Mouse (Mus musculus): Measurements from ENCODE around the gene Ogfod1. TPM values are rescaled to one million over a fixed set of nuclear protein-coding genes. Genes with fewer than 3 reads are reported as not detected.
"Not testable (repeated sequence)": the region's sequence is repeated elsewhere in the genome, so short reads cannot be mapped to it uniquely, and the experiment has no call there.

Gene Ogfod1
- polyA plus RNA-seq, 1 experiment from 2014 or later = 14.6 TPM

DNA sequence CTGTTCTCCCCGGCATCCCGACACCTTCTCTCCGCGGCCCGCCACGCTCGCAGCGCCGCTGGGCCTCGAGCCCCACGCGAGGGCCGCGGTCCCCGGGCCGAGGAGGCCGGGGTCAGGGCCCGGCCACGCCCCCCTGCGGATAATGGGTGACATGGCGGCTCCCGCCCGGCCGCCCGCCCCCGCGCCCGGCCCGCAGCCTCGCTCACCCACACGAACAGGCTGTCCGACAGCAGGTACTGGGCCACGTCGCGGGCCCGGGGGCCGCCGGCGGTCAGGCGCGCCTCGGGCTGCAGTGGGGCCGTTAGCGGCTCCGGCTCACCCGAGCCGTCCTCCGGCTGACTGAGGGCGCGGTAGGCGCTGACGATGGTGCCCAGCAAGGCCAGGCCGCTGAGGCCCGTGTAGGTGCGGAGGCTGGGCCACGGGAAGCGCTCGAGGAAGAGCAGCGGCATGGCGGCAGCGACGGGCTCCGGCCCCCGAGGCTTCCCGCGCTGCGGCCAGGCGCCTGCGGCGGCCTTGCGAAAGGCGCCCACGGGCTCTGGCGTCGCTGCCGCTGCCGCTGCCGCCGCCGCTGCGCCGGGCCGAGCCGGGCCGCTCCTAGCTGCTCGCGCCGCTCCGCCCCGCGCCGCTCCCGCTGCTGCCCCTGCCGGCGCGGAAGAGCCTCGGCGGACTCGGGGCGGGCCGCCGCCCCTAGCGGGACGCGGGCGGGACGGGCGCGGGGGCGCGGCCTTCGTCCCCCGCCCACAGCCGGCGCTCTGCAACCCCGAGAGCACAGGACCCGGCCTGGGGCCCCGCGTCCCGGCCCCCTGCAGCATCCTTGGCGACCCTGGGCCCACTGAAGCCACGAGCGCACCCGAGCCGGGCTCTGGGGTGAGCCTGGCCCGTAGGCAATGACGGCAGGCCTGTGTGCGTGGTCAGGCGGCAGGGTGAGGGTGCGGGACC lies 24.7 kb upstream of the Ogfod1 start, which contains the start of gene Amfr:
Amfr (minus strand) TSS at position 830 of the 939 bp plus-strand sequence.
- H3K9ac ChIP-seq (ENCODE audit: low read length) = peak within 1 kb of the TSS; percentile 94
- peak; percentile 80 for DNase-seq (ENCODE audit: low spot score)
- H3K27me3 ChIP-seq (ENCODE audit: control insufficient read depth, insufficient read depth, low read length) = no peaks in the 10 kb centered on the region
- H3K4me1 ChIP-seq (ENCODE audit: control insufficient read depth, insufficient read depth, low read length) = peaks cover 6% of the 10 kb centered on the region; the same call in 1 of the 2 replicates
- ATAC-seq (ENCODE audit: insufficient number of reproducible peaks, low FRiP score, low TSS enrichment, low read depth) = peak; percentile 85
- peak within 1 kb of the TSS; percentile 89 for H3K4me2 ChIP-seq (ENCODE audit: low read depth, severe bottlenecking)
- H3K27ac ChIP-seq (replicated peaks; ENCODE audit: low read depth, low read length) = peak within 1 kb of the TSS; percentile 87
- H3K4me3 ChIP-seq (ENCODE audit: low read depth, low read length) = peak within 1 kb of the TSS; percentile 89
- WGBS = under 1% methylated on average over 68 of the region's 130 CpGs
- H3K36me3 ChIP-seq (ENCODE audit: control insufficient read depth, insufficient read depth, low read length) = no peaks in the 10 kb centered on the region
- no peaks in the 10 kb centered on the region for H3K9me3 ChIP-seq (ENCODE audit: control insufficient read depth, low read length)

- H3K9me3 ChIP-seq (ENCODE audit: control insufficient read depth, low read length) = no peaks in the 10 kb centered on the region
- H3K36me3 ChIP-seq (ENCODE audit: control insufficient read depth, insufficient read depth, low read length) = no peaks in the 10 kb centered on the region
- H3K9ac ChIP-seq (ENCODE audit: low read length) = peak overlapping the region; percentile 94
- no peak for DNase-seq (ENCODE audit: low spot score)
- H3K27ac ChIP-seq (replicated peaks; ENCODE audit: low read depth, low read length) = no peak overlapping the region; the same call in 1 of the 2 replicates
- H3K4me2 ChIP-seq (ENCODE audit: low read depth, severe bottlenecking) = peak overlapping the region; percentile 89
- 40% methylated on average over 7 of the region's 7 CpGs for WGBS
- peaks cover 6% of the 10 kb centered on the region; the same call in 1 of the 2 replicates for H3K4me1 ChIP-seq (ENCODE audit: control insufficient read depth, insufficient read depth, low read length)
- ATAC-seq (ENCODE audit: insufficient number of reproducible peaks, low FRiP score, low TSS enrichment, low read depth) = no peak
- peak overlapping the region; percentile 89 for H3K4me3 ChIP-seq (ENCODE audit: low read depth, low read length)
- H3K27me3 ChIP-seq (ENCODE audit: control insufficient read depth, insufficient read depth, low read length) = no peaks in the 10 kb centered on the region
These were observed 23.9 kb upstream of the Ogfod1 start for GRCm38 (mm10) chr8:94013026-94013612.

DNA sequence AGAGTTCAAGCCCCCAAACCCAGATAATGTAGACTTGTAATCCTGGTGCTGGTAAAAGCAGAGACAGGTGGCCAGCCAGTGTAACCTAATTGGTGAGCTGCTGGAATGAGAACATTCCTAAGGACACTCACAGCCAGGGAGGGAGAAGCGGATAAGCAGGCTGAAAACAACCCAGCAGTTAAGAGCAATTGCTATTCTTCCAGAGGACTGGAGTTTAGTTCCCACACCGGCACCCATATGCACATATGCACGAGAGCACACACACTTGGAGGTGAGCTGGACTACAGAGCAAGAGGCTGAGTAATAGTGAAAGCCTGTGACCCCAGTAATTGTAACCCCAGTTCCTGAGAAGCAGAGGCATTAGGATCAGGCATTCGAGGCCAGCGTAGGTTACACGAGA lies 13.1 kb upstream of the Ogfod1 start:
- Histone ChIP-seq H3K4me2 (ENCODE audit: low read depth, severe bottlenecking) (no peak overlapping the region), H3K4me1 (ENCODE audit: control insufficient read depth, insufficient read depth, low read length) (no peaks in the 10 kb centered on the region), H3K36me3 (ENCODE audit: control insufficient read depth, insufficient read depth, low read length) (peaks cover 27% of the 10 kb centered on the region), H3K9ac (ENCODE audit: low read length) (no peak overlapping the region), H3K27me3 (ENCODE audit: control insufficient read depth, insufficient read depth, low read length) (no peaks in the 10 kb centered on the region), H3K4me3 (ENCODE audit: low read depth, low read length) (no peak overlapping the region), H3K9me3 (ENCODE audit: control insufficient read depth, low read length) (no peaks in the 10 kb centered on the region), H3K27ac (replicated peaks; ENCODE audit: low read depth, low read length) (no peak overlapping the region)
- DNase-seq (ENCODE audit: low spot score) (no peak), ATAC-seq (ENCODE audit: insufficient number of reproducible peaks, low FRiP score, low TSS enrichment, low read depth) (no peak)
- 94% methylated on average over 6 of the region's 6 CpGs for WGBS

DNA sequence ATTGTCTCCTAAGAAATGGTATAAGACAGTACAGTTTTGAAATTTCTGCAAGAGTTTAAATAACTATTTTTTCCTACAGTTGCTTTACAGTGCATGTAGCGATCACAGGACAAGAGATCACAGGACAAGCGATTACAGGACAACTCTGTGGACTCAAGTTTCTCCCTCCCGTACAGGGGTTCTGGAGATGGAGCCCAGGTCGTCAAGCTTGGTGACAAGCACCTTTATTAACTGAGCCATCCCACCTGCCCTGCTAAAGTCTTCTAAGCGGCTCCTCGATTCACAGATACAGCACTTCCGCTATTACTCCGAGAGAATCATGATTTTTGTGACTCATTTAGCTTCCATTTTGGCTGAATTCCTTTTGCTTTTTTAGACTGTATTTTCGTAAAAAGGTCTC lies 7.3 kb upstream of the Ogfod1 start:
- no peak for DNase-seq (ENCODE audit: low spot score)
- no peak for ATAC-seq (ENCODE audit: insufficient number of reproducible peaks, low FRiP score, low TSS enrichment, low read depth)

GRCm38 (mm10) chr8:94033601-94034000 lies 3.4 kb upstream of the Ogfod1 start:
- no peaks in the 10 kb centered on the region for H3K27me3 ChIP-seq (ENCODE audit: control insufficient read depth, insufficient read depth, low read length)
- H3K36me3 ChIP-seq (ENCODE audit: control insufficient read depth, insufficient read depth, low read length) = peaks cover 4% of the 10 kb centered on the region
- peaks cover 6% of the 10 kb centered on the region; the same call in 1 of the 2 replicates for H3K4me1 ChIP-seq (ENCODE audit: control insufficient read depth, insufficient read depth, low read length)
- H3K4me3 ChIP-seq (ENCODE audit: low read depth, low read length) = no peak overlapping the region
- ATAC-seq (ENCODE audit: insufficient number of reproducible peaks, low FRiP score, low TSS enrichment, low read depth) = no peak
- no peak overlapping the region for H3K27ac ChIP-seq (replicated peaks; ENCODE audit: low read depth, low read length)
- WGBS = 76% methylated on average over 3 of the region's 3 CpGs
- no peak overlapping the region for H3K9ac ChIP-seq (ENCODE audit: low read length)
- H3K9me3 ChIP-seq (ENCODE audit: control insufficient read depth, low read length) = no peaks in the 10 kb centered on the region
- no peak overlapping the region for H3K4me2 ChIP-seq (ENCODE audit: low read depth, severe bottlenecking)
- DNase-seq (ENCODE audit: low spot score) = no peak

More for the DNA sequence above, 7.3 kb upstream of the Ogfod1 start:
- Histone ChIP-seq H3K4me2 (ENCODE audit: low read depth, severe bottlenecking) (no peak overlapping the region), H3K36me3 (ENCODE audit: control insufficient read depth, insufficient read depth, low read length) (peaks cover 19% of the 10 kb centered on the region), H3K4me1 (ENCODE audit: control insufficient read depth, insufficient read depth, low read length) (no peaks in the 10 kb centered on the region), H3K9me3 (ENCODE audit: control insufficient read depth, low read length) (no peaks in the 10 kb centered on the region), H3K27ac (replicated peaks; ENCODE audit: low read depth, low read length) (no peak overlapping the region), H3K4me3 (ENCODE audit: low read depth, low read length) (no peak overlapping the region), H3K27me3 (ENCODE audit: control insufficient read depth, insufficient read depth, low read length) (no peaks in the 10 kb centered on the region), H3K9ac (ENCODE audit: low read length) (no peak overlapping the region)
- WGBS = 94% methylated on average over 9 of the region's 9 CpGs

DNA sequence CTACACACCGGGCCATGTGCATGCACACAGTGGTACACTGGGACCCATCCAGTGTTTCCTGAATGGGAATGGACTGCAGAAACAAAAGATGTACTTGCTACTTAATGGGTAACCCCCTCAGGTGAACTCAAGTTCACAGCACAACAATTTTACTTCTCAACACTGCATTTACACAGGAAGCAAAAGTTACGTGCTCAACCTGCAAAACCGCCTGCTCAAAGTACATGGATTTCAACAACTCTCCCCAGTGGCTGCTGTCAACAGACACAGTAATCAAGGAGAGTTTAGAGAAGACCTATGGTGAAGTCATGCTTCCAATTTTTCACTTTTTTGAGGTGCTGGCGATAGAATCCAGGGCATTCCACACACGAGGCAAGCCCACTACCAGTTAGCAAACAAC lies 1.8 kb upstream of the Ogfod1 start:
- Histone ChIP-seq H3K4me1 (ENCODE audit: control insufficient read depth, insufficient read depth, low read length) (peaks cover 6% of the 10 kb centered on the region; the same call in 1 of the 2 replicates), H3K4me3 (ENCODE audit: low read depth, low read length) (no peak overlapping the region), H3K9me3 (ENCODE audit: control insufficient read depth, low read length) (no peaks in the 10 kb centered on the region), H3K36me3 (ENCODE audit: control insufficient read depth, insufficient read depth, low read length) (no peaks in the 10 kb centered on the region; the same call in 1 of the 2 replicates), H3K27ac (replicated peaks; ENCODE audit: low read depth, low read length) (no peak overlapping the region), H3K4me2 (ENCODE audit: low read depth, severe bottlenecking) (peak overlapping the region; percentile 22; the same call in 1 of the 2 replicates), H3K27me3 (ENCODE audit: control insufficient read depth, insufficient read depth, low read length) (no peaks in the 10 kb centered on the region), H3K9ac (ENCODE audit: low read length) (no peak overlapping the region)
- WGBS = 67% methylated on average over 5 of the region's 5 CpGs
- ATAC-seq (ENCODE audit: insufficient number of reproducible peaks, low FRiP score, low TSS enrichment, low read depth) (no peak), DNase-seq (ENCODE audit: low spot score) (no peak)

DNA sequence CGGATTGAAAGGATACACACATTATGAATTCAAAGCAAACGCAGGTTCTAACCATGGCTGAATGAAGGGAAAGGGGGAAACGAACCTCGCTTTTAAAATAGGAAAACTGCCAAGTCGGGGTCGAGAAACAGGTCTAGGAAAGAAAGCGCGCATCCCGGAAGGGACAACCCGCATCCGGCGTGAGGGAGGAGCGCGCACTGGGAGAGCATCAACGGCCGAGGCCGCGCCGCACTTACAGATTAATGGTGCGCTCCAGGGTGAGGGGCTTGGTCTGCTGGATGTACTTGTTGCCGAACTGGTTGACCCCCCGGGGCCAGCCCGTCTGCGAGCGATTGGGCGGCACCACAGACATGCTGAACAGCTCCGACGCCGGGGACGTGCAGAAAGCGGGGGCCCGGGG lies 457 bp upstream of the Ogfod1 start:
- not testable (repeated sequence) for H3K36me3 ChIP-seq (ENCODE audit: control insufficient read depth, insufficient read depth, low read length); H3K9me3 ChIP-seq (ENCODE audit: control insufficient read depth, low read length); H3K4me1 ChIP-seq (ENCODE audit: control insufficient read depth, insufficient read depth, low read length); H3K27me3 ChIP-seq (ENCODE audit: control insufficient read depth, insufficient read depth, low read length)
- peak overlapping the region; percentile 58 for H3K4me2 ChIP-seq (ENCODE audit: low read depth, severe bottlenecking)
- peak; percentile 75 for DNase-seq (ENCODE audit: low spot score)
- peak overlapping the region; percentile 68 for H3K9ac ChIP-seq (ENCODE audit: low read length)
- WGBS = under 1% methylated on average over 21 of the region's 32 CpGs
- peak; percentile 85 for ATAC-seq (ENCODE audit: insufficient number of reproducible peaks, low FRiP score, low TSS enrichment, low read depth)
- peak overlapping the region; percentile 56 for H3K4me3 ChIP-seq (ENCODE audit: low read depth, low read length)
- peak overlapping the region; percentile 42 for H3K27ac ChIP-seq (replicated peaks; ENCODE audit: low read depth, low read length)

- Histone ChIP-seq H3K9me3 (ENCODE audit: control insufficient read depth, low read length) (no peaks in the 10 kb centered on the region), H3K4me3 (ENCODE audit: low read depth, low read length) (peak overlapping the region; percentile 56), H3K4me2 (ENCODE audit: low read depth, severe bottlenecking) (peak overlapping the region; percentile 69), H3K27ac (replicated peaks; ENCODE audit: low read depth, low read length) (no peak overlapping the region), H3K9ac (ENCODE audit: low read length) (no peak overlapping the region; the same call in 1 of the 2 replicates), H3K36me3 (ENCODE audit: control insufficient read depth, insufficient read depth, low read length) (no peaks in the 10 kb centered on the region), H3K4me1 (ENCODE audit: control insufficient read depth, insufficient read depth, low read length) (peaks cover 6% of the 10 kb centered on the region; the same call in 1 of the 2 replicates), H3K27me3 (ENCODE audit: control insufficient read depth, insufficient read depth, low read length) (no peaks in the 10 kb centered on the region)
- 12% methylated on average over 15 of the region's 15 CpGs for WGBS
- ATAC-seq (ENCODE audit: insufficient number of reproducible peaks, low FRiP score, low TSS enrichment, low read depth) (no peak), DNase-seq (ENCODE audit: low spot score) (peak; percentile 26)
These were observed 808 bp downstream of the Ogfod1 start for GRCm38 (mm10) chr8:94037806-94038205.
